Mouse (Mus musculus) liver, adult 2 months (tissue): ENCODE data around the gene Yy1.

Experiments
- CTCF ChIP-seq: fragments of 200-500 bp; IDR thresholded peaks from 2 replicates; pipeline ENCODE4 v1.5.1; 2011; ENCODE audit warnings: low read depth, low read length, control low read depth
- POLR2A ChIP-seq: fragments of 200-500 bp; IDR thresholded peaks from 2 replicates; pipeline ENCODE4 v1.6.1; 2011; ENCODE audit warnings: low read length, control low read depth; ENCODE audit not compliant: insufficient read depth; ENCODE audit errors: extremely low read depth

DNA sequence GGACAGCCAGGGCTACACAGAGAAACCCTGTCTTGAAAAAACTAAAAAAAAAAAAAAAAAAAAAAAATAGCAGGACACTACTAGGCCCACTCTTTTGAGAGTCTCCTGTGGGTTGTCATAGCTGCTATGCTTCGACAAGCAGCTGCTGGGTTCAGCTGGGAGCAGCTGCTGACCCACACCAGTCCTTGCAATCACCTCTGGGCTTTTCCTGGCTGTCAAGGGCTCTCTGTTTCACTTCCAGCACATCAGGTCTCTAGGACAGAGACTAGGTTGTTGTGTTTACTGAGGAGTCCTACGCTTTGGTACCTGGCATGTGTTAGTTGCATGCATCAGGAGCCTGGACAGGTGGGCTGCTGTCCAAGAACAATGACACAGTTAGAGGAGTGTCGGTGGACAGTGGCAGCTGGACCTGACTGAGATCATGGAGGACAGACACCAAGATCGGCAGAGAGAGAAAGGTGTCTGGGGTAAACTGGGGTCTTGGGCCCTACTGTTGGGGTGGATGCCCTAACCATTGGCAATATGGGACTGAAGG is 56.8 kb downstream of the Yy1 start:
- TF ChIP-seq POLR2A (no peak), CTCF (no peak)
